Mouse (Mus musculus): ENCODE results near the gene Antxr2.

The Antxr2 gene

GRCm38 (mm10) chr5:97837333-97837732 lies 193.5 kb downstream of the Antxr2 start:
- no peak for DNase-seq (ENCODE audit: low spot score in 2 of 2)

DNA sequence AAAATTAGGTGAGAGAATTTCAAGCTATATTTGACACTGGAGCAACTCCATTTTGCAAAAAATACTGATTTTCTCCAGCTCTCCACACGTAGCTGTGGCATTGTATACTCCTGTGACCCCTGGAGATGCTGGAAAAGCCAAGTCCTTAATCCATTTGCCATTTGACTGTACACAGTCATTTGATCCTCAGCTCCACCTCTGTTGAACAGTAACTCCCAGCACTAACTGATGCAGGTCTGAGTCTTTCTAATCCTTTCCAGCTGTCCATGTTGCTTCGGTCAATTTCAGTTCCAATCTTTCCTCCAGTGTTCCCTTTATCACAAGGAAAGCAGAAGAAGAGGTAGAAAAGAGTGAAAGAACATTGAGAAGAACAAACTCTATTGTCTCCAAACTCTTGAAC lies 195.4 kb downstream of the Antxr2 start:
- no peak for DNase-seq (ENCODE audit: low spot score in 2 of 2)

GRCm38 (mm10) chr5:97834770-97835169 lies 196.1 kb downstream of the Antxr2 start:
- peak in 1 of 2 experiments; percentile 20 for DNase-seq (ENCODE audit: low spot score in 2 of 2)

All from urinary bladder, postnatal 4 days (tissue).